Mouse (Mus musculus): ENCODE results near the gene Slc8a1. TPM values are rescaled to one million over a fixed set of nuclear protein-coding genes. Genes with fewer than 3 reads are reported as not detected.

Gene Slc8a1
- total and polyA plus RNA-seq, 3 experiments = not detected

DNA sequence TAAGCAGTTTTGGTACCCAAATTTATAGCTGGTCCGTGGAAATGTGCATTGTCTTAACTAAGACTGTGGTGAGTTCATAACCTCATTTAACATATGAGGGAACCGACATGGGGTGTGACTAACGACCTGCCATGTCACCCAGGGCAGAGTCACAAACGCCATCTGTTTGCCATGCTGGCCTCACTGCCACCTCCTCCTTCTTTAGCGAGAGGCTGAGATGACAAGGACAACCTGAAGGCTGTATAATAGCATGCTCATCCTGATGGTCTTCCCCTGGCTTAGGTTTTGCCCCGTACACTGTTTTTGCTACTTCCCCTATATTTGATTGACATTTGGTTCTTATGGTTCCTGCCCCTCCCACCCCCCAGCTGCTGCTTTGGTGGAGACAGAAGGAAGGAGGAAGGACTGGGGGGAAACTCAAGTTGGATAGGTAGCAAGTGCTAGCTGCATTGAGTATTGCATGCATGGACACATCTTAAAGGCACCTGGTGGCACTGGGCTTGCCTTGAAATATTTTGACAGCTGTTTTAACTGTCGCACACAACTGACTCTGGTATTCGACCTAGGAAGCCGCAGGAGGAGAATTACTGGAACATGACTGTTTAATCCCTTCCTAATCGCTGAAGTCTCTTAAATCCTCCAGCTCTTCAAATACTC lies 313.8 kb downstream of the Slc8a1 start:
- no peak for DNase-seq (ENCODE audit: extremely low read depth)
- no peak overlapping the region for H3K4me3 ChIP-seq (replicated peaks in 1 of 3; ENCODE audit: low read depth in 2 of 3, low read length in 2 of 3, poor library complexity in 1 of 3)
- no peaks in the 10 kb centered on the region for H3K36me3 ChIP-seq (replicated peaks in 1 of 2; ENCODE audit: control insufficient read depth in 1 of 2, insufficient read depth in 1 of 2, low read length in 1 of 2)
- no peaks in the 10 kb centered on the region for H3K27me3 ChIP-seq (replicated peaks)
- H3K4me1 ChIP-seq (ENCODE audit: control insufficient read depth in 1 of 2, insufficient read depth in 2 of 2) = no peaks in the 10 kb centered on the region
- no peak overlapping the region for H3K27ac ChIP-seq (ENCODE audit: insufficient read depth, low read depth)
- TF ChIP-seq BHLHE40 (IDR thresholded peaks at IDR 0.05; ENCODE audit: low read depth, low read length) (no peak), TBP (conservative IDR thresholded peaks at IDR 0.05; ENCODE audit: low read depth, low read length) (no peak), ZKSCAN1 (IDR thresholded peaks at IDR 0.05; ENCODE audit: borderline replicate concordance, low read depth, low read length) (no peak), UBTF (IDR thresholded peaks at IDR 0.05; ENCODE audit: low read depth, low read length) (no peak), E2F4 (IDR thresholded peaks at IDR 0.05; ENCODE audit: insufficient replicate concordance, low read depth, low read length) (no peak), POLR2A (IDR thresholded peaks at IDR 0.05; ENCODE audit: low read depth, low read length) (no peak), USF2 (conservative IDR thresholded peaks at IDR 0.05; ENCODE audit: low read depth, low read length) (no peak), CHD1 (IDR thresholded peaks at IDR 0.05; ENCODE audit: low read depth, low read length) (no peak), NELFE (IDR thresholded peaks at IDR 0.05; ENCODE audit: low read depth, low read length) (no peak), SIN3A (IDR thresholded peaks at IDR 0.05; ENCODE audit: low read length) (no peak), ELF1 (IDR thresholded peaks at IDR 0.05; ENCODE audit: low read depth, low read length) (no peak), ZMIZ1 (IDR thresholded peaks at IDR 0.05; ENCODE audit: low read depth, low read length) (no peak), MAX (IDR thresholded peaks at IDR 0.05; ENCODE audit: low read length) (no peak), EP300 (IDR thresholded peaks at IDR 0.05; ENCODE audit: low read length) (no peak), IRF4 (IDR thresholded peaks at IDR 0.05; ENCODE audit: low read depth, low read length) (no peak), CHD2 (IDR thresholded peaks at IDR 0.05; ENCODE audit: low read length) (no peak)
- peaks cover 74% of the 10 kb centered on the region for H3K9me3 ChIP-seq (replicated peaks; ENCODE audit: low read length)
- dilution Hi-C loops (cut with MboI; ENCODE audit: extremely low pct_ligation_motif_present, extremely low pct_unique_long_range_greater_than_20kb, low sequenced_read_pairs) (no loop called here), in situ Hi-C loops (cut with MboI; ENCODE audit: low pct_ligation_motif_present, low pct_unique_long_range_greater_than_20kb, low sequenced_read_pairs) (no loop called here)
- H3K79me2 ChIP-seq (replicated peaks; ENCODE audit: control insufficient read depth, extremely low read depth, insufficient read depth, poor library complexity, severe bottlenecking) = no peaks in the 10 kb centered on the region
- no peak overlapping the region for H3K4me2 ChIP-seq (ENCODE audit: insufficient read depth, low read depth, poor library complexity, severe bottlenecking)
- H3K9ac ChIP-seq (ENCODE audit: insufficient read depth, low read depth) = no peak overlapping the region

- dilution Hi-C loops (cut with MboI; ENCODE audit: extremely low pct_ligation_motif_present, extremely low pct_unique_long_range_greater_than_20kb, low sequenced_read_pairs) = no loop called here
These were observed 318.2 kb downstream of the Slc8a1 start for GRCm38 (mm10) chr17:81419802-81420459.

More at GRCm38 (mm10) chr17:81419802-81420459, 318.2 kb downstream of the Slc8a1 start:
- H3K27ac ChIP-seq (ENCODE audit: insufficient read depth, low read depth) = no peak overlapping the region
- TF ChIP-seq MAX (IDR thresholded peaks at IDR 0.05; ENCODE audit: low read length) = no peak
- TF ChIP-seq USF2 (conservative IDR thresholded peaks at IDR 0.05; ENCODE audit: low read depth, low read length) = no peak
- TF ChIP-seq UBTF (IDR thresholded peaks at IDR 0.05; ENCODE audit: low read depth, low read length) = no peak
- no peak for TF ChIP-seq IRF4 (IDR thresholded peaks at IDR 0.05; ENCODE audit: low read depth, low read length)
- no peak for DNase-seq (ENCODE audit: extremely low read depth)
- no peak overlapping the region for H3K9ac ChIP-seq (ENCODE audit: insufficient read depth, low read depth)
- no peaks in the 10 kb centered on the region for H3K79me2 ChIP-seq (replicated peaks; ENCODE audit: control insufficient read depth, extremely low read depth, insufficient read depth, poor library complexity, severe bottlenecking)
- in situ Hi-C loops (cut with MboI; ENCODE audit: low pct_ligation_motif_present, low pct_unique_long_range_greater_than_20kb, low sequenced_read_pairs) = no loop called here
- H3K27me3 ChIP-seq (replicated peaks) = no peaks in the 10 kb centered on the region
- no peaks in the 10 kb centered on the region for H3K36me3 ChIP-seq (replicated peaks in 1 of 2; ENCODE audit: control insufficient read depth in 1 of 2, insufficient read depth in 1 of 2, low read length in 1 of 2)
- H3K4me1 ChIP-seq (ENCODE audit: control insufficient read depth in 1 of 2, insufficient read depth in 2 of 2) = no peaks in the 10 kb centered on the region
- H3K4me3 ChIP-seq (replicated peaks in 1 of 3; ENCODE audit: low read depth in 2 of 3, low read length in 2 of 3, poor library complexity in 1 of 3) = no peak overlapping the region
- H3K4me2 ChIP-seq (ENCODE audit: insufficient read depth, low read depth, poor library complexity, severe bottlenecking) = no peak overlapping the region
- H3K9me3 ChIP-seq (replicated peaks; ENCODE audit: low read length) = peaks cover 68% of the 10 kb centered on the region
